Mouse (Mus musculus): ENCODE data around the gene Gm9887.
A peak's percentile ranks its signal among the peaks of the same experiment; 100 is the strongest.

Gene Gm9887

DNA sequence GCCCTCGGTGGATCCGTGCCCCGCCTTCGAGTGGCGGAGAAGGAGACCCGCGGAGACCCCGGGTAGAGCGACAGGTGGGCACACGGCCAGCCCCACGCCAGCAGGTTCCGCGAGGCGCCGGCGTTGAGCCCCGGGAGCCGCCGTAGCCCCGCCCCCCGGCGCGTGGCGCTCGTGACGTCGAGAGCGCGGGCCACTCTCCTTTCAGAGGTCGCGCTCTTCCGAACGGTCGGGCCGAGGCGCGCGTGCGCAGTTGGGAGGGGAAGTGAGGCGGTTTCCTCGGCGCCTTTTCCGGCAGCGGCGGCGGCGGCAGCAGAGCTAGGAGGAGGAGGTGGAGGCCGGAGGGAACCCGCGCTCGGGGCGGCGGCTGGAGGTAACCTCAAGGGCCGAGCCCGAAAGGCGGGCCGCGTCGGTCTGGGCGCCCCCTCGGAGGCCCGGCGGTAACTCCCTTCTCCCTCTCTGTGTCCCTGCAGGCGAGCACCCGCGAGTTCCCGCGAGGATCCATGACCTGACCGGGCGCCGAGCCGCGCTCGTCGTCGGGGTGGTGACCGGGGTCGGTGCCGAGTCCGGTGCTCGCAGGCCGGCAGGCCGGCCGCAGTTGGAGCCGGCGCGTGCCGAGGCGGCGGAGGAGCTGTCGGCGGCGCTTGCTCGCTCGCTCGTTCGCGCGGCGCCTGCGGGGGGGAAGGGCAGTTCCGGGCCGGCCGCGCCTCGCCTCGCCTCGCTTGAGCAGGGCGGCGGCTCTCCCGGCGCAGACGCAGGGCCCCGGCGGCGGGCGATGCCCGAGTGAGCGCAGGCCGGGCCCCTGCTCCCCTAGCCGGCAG is at the start of gene Gm9887, which contains the start of gene Arf6:
Gm9887 (minus strand) TSS at position 605 of the 818 bp plus-strand sequence.
Arf6 (plus strand) TSS at position 297 of the 818 bp plus-strand sequence.
- peak; percentile 96 for DNase-seq (ENCODE audit: low spot score)

- no peak for DNase-seq (ENCODE audit: low spot score)
These were observed 48.5 kb upstream of the Gm9887 start for GRCm38 (mm10) chr12:69420716-69421115.

DNA sequence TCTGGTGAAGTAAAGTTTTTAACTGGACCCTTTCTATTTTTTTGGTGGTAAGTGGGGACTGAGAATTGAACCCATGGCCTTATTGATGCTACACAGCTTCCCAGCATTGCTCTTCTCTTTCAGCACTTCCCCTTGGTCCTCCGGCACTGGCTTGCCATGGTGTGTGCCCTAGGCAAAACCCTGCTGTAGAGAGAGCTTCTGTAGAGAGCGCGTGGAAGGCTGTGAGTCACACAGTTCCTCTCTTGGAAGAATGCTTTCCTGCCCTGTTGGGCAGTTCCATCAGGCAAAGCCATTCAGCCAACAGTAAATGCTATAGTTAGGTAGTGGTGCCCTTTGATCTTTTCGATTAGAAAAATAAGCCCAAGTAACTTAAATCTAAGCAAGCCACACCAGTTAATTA is 47.3 kb upstream of the Gm9887 start:
- DNase-seq (ENCODE audit: low spot score) = no peak

DNA sequence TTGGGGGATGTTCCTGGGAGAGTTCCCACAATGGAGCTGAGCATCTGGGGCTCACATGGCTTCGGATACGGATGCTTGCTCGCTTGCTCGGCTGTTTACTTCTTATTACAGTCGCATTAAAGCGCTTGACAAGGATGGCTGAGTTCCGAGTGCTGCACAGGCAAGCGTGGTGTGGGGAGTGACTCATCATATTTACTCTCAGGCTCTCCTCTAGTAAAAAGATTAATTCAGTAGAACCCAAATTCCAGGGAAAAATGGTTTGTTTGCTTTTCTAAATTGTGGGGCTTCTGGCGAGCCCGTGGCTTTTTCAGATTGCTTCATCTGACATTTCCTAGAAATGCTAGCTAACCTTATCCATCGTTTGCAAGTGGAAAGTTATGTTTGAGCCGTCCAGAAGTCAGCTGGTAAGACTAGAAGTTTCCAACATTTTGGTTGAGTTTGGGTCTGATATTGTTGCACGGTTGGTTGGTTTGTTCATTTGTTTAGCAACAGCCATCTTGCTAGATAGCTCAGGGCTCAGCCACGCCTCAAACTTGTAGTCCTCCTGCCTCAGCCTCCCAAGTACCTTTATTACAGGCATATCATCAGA is 46.9 kb upstream of the Gm9887 start:
- DNase-seq (ENCODE audit: low spot score) = peak; percentile 27

DNA sequence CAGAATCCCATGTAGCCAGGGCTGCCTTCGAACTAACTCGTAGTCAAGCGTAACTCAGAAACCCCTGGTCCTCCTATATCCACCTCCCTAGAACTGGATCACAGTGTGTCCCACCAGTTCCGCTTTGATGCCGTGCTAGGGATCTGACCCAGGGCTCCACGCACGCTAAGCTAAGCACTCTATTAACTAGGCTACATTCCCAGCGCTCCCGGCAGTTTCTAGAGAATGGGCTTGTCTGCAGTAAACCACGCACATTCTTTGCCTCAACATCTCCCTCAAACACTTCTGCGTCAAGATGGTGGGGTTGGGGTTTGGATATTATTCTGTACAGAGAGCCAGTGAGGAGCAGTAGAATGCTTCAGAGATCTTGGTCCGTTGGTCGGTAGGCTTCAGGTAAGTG is 46.3 kb upstream of the Gm9887 start:
- no peak for DNase-seq (ENCODE audit: low spot score)

- peak; percentile 60 for DNase-seq (ENCODE audit: low spot score)
These were observed 45.5 kb upstream of the Gm9887 start for GRCm38 (mm10) chr12:69417701-69418291.

GRCm38 (mm10) chr12:69416793-69417192 is 44.5 kb upstream of the Gm9887 start:
- DNase-seq (ENCODE audit: low spot score) = no peak

GRCm38 (mm10) chr12:69414826-69415572 is 42.7 kb upstream of the Gm9887 start:
- DNase-seq (ENCODE audit: low spot score) = no peak

GRCm38 (mm10) chr12:69413303-69413702 is 41.0 kb upstream of the Gm9887 start:
- DNase-seq (ENCODE audit: low spot score) = no peak

- DNase-seq (ENCODE audit: low spot score) = no peak
These were observed 39.7 kb upstream of the Gm9887 start for GRCm38 (mm10) chr12:69411936-69412335.

- no peak for DNase-seq (ENCODE audit: low spot score)
These were observed 38.5 kb upstream of the Gm9887 start for GRCm38 (mm10) chr12:69410767-69411166.

DNA sequence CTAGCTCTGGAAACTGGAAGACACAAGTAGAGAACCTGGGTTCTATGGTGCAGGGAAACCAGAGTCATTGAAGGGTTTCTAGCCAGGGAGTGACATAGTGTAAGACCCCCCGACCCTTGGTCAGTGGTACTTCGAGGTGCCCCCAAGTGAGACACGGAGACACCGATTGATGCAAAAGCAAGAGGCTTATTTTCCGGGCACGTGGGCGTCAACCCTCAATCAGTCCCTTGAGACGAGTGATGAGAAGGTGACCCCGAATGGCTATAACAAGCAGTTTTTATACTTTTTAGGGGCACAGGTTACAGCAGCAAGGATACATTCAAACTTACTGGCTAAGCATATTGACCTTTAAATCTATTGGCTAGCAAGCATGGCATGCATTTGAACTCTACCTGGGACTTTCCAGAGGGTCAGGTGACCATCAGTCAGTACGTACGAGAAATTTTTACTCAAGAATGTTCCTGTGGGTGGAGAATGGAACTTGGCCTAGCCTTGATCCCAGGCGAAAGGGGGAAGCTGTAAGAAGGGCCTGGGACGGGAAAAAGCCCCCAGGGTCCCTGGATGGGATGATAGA is 30.4 kb upstream of the Gm9887 start:
- DNase-seq (ENCODE audit: low spot score) = no peak

DNA sequence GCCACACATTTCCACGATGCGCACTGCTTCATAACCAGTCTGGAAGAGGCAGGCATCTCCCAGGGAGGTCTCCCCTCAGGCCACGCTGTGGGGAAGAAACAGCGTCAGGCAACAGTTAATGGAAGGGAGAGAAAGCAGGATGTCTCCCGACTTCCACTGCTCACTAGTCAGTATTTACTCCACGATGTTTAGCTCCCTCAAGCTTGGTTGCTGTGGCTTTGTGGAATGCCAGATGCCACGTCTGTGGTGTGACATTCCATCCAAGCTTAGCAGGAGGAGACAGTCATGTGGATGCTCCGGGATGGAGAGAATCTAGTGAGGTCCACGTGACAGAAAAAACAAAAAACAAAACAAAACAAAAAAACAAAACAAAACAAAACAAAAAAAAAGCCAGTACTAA is 29.8 kb upstream of the Gm9887 start:
- no peak for DNase-seq (ENCODE audit: low spot score)

DNA sequence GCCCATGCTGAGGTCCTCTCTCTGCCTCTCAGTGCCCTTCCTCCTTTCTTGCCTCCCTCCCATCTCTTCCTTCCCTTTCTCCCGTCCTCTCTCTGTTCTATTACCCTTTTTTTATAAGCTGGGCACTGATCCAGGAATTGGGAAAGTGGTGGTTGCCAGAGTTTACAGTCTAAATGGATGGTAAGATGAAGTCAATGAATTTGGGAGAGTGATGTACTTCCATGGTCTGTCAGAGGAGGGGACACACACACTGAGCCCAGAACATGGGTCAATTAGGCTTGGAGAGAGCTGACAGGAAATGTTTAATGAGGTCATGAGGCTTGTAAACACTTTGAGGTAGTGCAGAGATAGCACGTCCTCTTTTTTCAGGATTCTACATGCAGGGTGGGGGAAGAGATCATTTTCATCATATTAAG is 28.6 kb upstream of the Gm9887 start:
- peak; percentile 21 for DNase-seq (ENCODE audit: low spot score)

- DNase-seq (ENCODE audit: low spot score) = no peak
These were observed 28.1 kb upstream of the Gm9887 start for GRCm38 (mm10) chr12:69400367-69400766.

GRCm38 (mm10) chr12:69394456-69394855 is 22.2 kb upstream of the Gm9887 start:
- DNase-seq (ENCODE audit: low spot score) = no peak

DNA sequence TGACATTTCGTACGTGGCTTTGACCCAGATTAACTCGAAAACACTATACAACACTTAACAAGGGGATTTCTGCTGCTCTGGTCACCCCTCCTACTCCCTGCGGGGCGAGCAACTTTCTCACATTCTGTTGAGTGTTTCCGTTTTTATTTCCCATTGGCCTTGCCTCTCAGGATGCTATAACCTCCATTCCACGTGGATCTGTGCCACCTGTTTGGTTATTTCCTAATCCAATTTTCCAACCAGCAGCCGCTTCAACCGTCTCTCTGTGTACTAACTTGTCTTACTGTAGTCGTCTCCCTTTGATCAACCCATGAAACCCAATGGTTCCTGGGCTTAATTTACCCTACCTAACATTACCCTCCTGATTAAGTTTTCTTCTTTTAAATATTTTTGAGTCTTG is 20.8 kb upstream of the Gm9887 start:
- DNase-seq (ENCODE audit: low spot score) = no peak

DNA sequence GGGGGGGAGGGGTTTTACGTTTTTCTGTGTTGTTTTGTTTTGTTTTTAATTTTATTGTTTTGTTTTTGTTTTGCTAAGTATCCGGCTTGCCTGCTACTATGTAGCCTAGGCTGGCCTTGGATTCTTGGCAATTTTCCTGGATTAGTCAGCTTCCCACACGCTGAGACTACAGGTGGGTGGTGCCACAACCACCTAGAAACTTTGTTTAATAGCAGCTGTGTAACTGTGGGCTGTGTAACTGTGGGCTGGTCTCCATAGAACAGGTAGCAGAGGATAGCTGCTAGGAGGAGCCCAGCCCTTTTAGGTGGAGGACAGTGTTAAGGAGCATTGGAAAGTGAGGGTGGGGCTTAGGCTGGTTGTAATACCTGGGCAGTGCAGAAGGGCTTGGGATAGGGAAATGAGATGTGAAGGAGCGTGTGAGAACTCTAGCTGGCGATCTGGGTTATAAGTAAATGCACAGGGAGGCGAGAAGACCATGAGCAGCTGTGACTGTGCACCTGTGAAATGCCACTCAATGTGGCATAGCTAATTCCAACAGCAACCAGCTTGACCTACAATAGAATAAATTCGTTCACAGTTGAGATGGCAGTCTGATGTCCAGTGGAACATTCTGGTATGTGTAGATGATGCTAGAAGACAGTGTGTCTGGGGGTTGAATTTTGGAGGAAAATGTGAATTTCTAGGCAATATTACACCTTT is 17.9 kb upstream of the Gm9887 start:
- no peak for DNase-seq (ENCODE audit: low spot score)

GRCm38 (mm10) chr12:69389273-69389938 is 17.1 kb upstream of the Gm9887 start:
- DNase-seq (ENCODE audit: low spot score) = no peak

- DNase-seq (ENCODE audit: low spot score) = no peak
These were observed 16.1 kb upstream of the Gm9887 start for GRCm38 (mm10) chr12:69388321-69388869.
